Mouse (Mus musculus) MEL (cell line): ENCODE measurements at regions not wholly inside any gene's neighbourhood (a gene's known extent, or its start where the extent isn't known, plus 50 kb on each side); places are given as distances from the start of the nearest gene placed in this dataset.

Experiments
- CTCF ChIP-seq, 3 experiments: IDR thresholded peaks in 2 of 3; conservative IDR thresholded peaks in 1 of 3; 2 replicates each; pipeline ENCODE4 v1.5.1; 2011 to 2012; ENCODE audit warnings: low read length in 3 of 3, low read depth in 2 of 3, mild to moderate bottlenecking in 2 of 3, improper control_type of control experiment in 1 of 3, inconsistent platforms in 1 of 3, mixed read lengths in 1 of 3, moderate library complexity in 1 of 3; ENCODE audit not compliant: control insufficient read depth in 1 of 3, insufficient read depth in 1 of 3, poor library complexity in 1 of 3, severe bottlenecking in 1 of 3
- EP300 ChIP-seq, 2 experiments: IDR thresholded peaks; 2 replicates each; pipeline ENCODE4 v1.6.1; 2011; ENCODE audit warnings: improper control_type of control experiment in 2 of 2, low read length in 2 of 2, low read depth in 1 of 2, mild to moderate bottlenecking in 1 of 2
- MAZ ChIP-seq: IDR thresholded peaks from 2 replicates; pipeline ENCODE4 v1.6.1; 2012; ENCODE audit warnings: low read depth, mild to moderate bottlenecking, inconsistent platforms, low read length, improper control_type of control experiment
- POLR2A ChIP-seq, 2 experiments: IDR thresholded peaks; 2 replicates each; pipeline ENCODE4 v1.6.1; 2011 to 2012; ENCODE audit warnings: low read length in 2 of 2, mild to moderate bottlenecking in 2 of 2, control low read depth in 1 of 2, improper control_type of control experiment in 1 of 2, low read depth in 1 of 2, moderate library complexity in 1 of 2; ENCODE audit not compliant: control insufficient read depth in 1 of 2, insufficient read depth in 1 of 2, poor library complexity in 1 of 2

GRCm38 (mm10) chr4:131039686-131040085 is 95.5 kb downstream of the Matn1 start:
- no peak for TF ChIP-seq MAZ
- TF ChIP-seq EP300 (IDR thresholded peaks at IDR 0.05; ENCODE audit: low read depth in 1 of 2, low read length in 2 of 2), result no peak
- no peak for TF ChIP-seq CTCF (IDR thresholded peaks at IDR 0.05 in 2 of 3, conservative IDR thresholded peaks at IDR 0.05 in 1 of 3; ENCODE audit: control insufficient read depth in 1 of 3, insufficient read depth in 1 of 3, low read depth in 2 of 3, low read length in 3 of 3, poor library complexity in 1 of 3, severe bottlenecking in 1 of 3)
- no peak for TF ChIP-seq POLR2A (IDR thresholded peaks at IDR 0.05; ENCODE audit: control insufficient read depth in 1 of 2, insufficient read depth in 1 of 2, low read depth in 1 of 2, low read length in 2 of 2, poor library complexity in 1 of 2)
